Mouse (Mus musculus) erythroblast, embryonic 14.5 days (primary cell): ENCODE results near the gene Hs3st4.

Source experiments
- GATA1 ChIP-seq: IDR thresholded peaks from 2 replicates; pipeline ENCODE4 v1.6.1; 2012; ENCODE audit warnings: low read length, inconsistent platforms, mixed read lengths
- TAL1 ChIP-seq: IDR thresholded peaks from 3 replicates; pipeline ENCODE4 v1.6.1; 2012; ENCODE audit warnings: low read length, inconsistent platforms, mixed read lengths

DNA sequence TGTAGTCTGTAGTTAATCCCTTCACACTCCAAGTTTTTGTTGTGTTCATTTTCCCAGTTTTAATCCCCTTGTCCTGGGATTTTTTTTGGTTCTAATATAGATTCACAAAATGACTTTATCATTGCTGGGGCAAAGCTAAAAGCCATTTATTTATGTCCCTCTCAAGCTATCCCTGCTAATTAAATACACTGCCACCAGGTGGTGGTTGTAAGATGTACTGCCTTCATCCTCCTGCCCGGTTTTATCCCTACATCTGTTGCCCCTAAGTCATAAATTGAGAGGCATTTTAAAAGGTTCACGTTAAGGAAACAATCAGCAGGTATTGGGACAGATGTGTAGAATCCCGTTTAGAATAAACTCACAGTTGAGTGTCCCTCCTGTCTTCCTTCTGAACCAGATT lies 14.6 kb downstream of the Hs3st4 start:
- TF ChIP-seq GATA1 = no peak
- TF ChIP-seq TAL1 = no peak
